Mouse (Mus musculus): ENCODE data around the gene Cish. TPM values are rescaled to one million over a fixed set of nuclear protein-coding genes. Genes with fewer than 3 reads are reported as not detected.

Gene Cish
- polyA plus RNA-seq, 1 experiment from 2014 or later = 4.4 TPM

DNA sequence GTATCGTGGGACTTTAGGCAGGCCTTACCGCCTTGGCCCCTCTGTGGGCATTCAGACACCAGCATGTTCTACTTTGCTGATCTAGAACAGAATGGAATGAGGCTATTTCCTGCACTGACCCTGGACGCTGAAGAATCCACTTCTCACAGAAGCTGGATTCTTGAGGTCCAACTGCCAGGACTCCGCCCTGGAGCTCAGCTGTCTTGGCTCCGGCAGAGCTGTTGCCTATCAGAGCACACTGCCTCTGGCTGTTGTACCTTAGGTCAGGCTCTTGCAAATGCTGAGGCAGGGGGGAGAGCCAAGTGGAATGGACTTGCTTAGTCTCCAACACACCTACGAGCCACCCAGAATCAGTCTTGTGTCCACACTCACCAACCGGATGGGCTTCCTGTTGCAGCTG, 30.1 kb downstream of the Cish start:
- H3K27me3 ChIP-seq (ENCODE audit: control insufficient read depth, insufficient read depth, low read length) = no peaks in the 10 kb centered on the region

DNA sequence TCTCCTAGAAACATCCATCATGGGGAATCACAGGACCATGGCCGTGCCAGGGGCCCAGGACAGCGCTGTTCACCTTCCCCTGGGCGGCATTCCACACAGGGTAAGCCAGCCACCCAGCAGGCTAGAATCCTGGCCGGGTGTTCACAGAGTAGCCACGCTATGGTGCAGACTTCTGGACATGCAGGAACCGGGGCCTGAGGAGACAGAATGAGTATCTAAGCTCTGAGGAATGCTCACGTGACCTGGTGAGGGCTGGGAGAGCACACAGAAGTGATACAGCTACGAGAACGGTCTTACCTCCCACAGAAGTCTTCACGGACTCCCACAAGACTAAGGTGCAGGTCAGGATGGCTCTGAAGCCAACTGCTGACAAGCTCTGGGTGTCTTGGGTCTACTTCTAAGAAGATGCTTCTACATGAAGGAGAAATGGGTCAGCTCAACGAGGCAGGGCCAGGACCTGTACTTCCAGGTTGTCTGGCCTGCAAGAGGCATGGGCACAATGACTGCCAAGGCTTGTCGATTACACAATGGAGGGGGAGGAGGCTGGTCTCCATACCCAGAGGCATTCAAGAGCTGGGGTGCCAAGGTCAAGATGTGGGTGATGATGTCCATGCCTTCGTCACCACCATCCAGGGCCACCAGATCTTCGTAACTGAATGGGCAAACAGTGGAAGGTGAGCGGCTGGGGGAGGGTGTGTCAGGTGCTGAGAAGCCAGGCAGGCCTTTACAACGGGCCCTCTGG, 32.2 kb downstream of the Cish start:
- Histone ChIP-seq H3K36me3 (ENCODE audit: control insufficient read depth, insufficient read depth, low read length) (no peaks in the 10 kb centered on the region), H3K9me3 (ENCODE audit: control insufficient read depth, low read length) (no peaks in the 10 kb centered on the region), H3K4me1 (ENCODE audit: control insufficient read depth, insufficient read depth, low read length) (no peaks in the 10 kb centered on the region), H3K27ac (replicated peaks; ENCODE audit: low read depth, low read length) (no peak overlapping the region), H3K9ac (ENCODE audit: low read length) (no peak overlapping the region), H3K4me2 (ENCODE audit: low read depth, severe bottlenecking) (no peak overlapping the region), H3K27me3 (ENCODE audit: control insufficient read depth, insufficient read depth, low read length) (no peaks in the 10 kb centered on the region), H3K4me3 (ENCODE audit: low read depth, low read length) (no peak overlapping the region)
- DNase-seq (ENCODE audit: low spot score) (no peak), ATAC-seq (ENCODE audit: insufficient number of reproducible peaks, low FRiP score, low TSS enrichment, low read depth) (no peak)
- WGBS = 88% methylated on average over 16 of the region's 16 CpGs

More for the DNA sequence above, 30.1 kb downstream of the Cish start:
- H3K9ac ChIP-seq (ENCODE audit: low read length) = no peak overlapping the region
- no peaks in the 10 kb centered on the region for H3K4me1 ChIP-seq (ENCODE audit: control insufficient read depth, insufficient read depth, low read length)
- H3K27ac ChIP-seq (replicated peaks; ENCODE audit: low read depth, low read length) = no peak overlapping the region
- H3K4me3 ChIP-seq (ENCODE audit: low read depth, low read length) = no peak overlapping the region
- H3K4me2 ChIP-seq (ENCODE audit: low read depth, severe bottlenecking) = no peak overlapping the region
- DNase-seq (ENCODE audit: low spot score) = no peak
- H3K9me3 ChIP-seq (ENCODE audit: control insufficient read depth, low read length) = no peaks in the 10 kb centered on the region
- no peaks in the 10 kb centered on the region for H3K36me3 ChIP-seq (ENCODE audit: control insufficient read depth, insufficient read depth, low read length)
- ATAC-seq (ENCODE audit: insufficient number of reproducible peaks, low FRiP score, low TSS enrichment, low read depth) = no peak
- 90% methylated on average over 7 of the region's 7 CpGs for WGBS

DNA sequence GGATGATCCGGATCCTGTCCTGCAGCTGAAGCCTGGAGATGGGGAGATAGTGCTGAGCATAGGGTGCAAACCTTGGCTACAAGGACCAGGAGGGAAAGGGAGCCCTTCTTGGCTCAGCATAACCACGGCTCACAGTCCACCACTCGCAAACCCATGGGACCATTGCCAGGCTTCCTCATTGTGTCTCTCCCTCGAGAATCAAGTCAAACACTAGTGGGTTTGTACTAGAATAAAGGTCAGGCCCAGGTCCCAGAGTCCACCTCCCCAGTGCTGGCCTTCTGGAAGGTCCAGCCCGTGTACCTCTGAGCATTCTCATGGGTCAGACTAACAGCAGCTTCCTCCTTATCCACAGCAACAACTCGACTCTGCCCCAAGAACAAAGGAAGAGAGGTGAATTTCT, 35.0 kb downstream of the Cish start:
- DNase-seq (ENCODE audit: low spot score) = no peak
- 83% methylated on average over 6 of the region's 6 CpGs for WGBS
- Histone ChIP-seq H3K36me3 (ENCODE audit: control insufficient read depth, insufficient read depth, low read length) (no peaks in the 10 kb centered on the region), H3K4me1 (ENCODE audit: control insufficient read depth, insufficient read depth, low read length) (no peaks in the 10 kb centered on the region), H3K9me3 (ENCODE audit: control insufficient read depth, low read length) (no peaks in the 10 kb centered on the region), H3K27ac (replicated peaks; ENCODE audit: low read depth, low read length) (no peak overlapping the region), H3K4me3 (ENCODE audit: low read depth, low read length) (no peak overlapping the region), H3K4me2 (ENCODE audit: low read depth, severe bottlenecking) (no peak overlapping the region), H3K9ac (ENCODE audit: low read length) (no peak overlapping the region), H3K27me3 (ENCODE audit: control insufficient read depth, insufficient read depth, low read length) (no peaks in the 10 kb centered on the region)
- ATAC-seq (ENCODE audit: insufficient number of reproducible peaks, low FRiP score, low TSS enrichment, low read depth) = no peak

DNA sequence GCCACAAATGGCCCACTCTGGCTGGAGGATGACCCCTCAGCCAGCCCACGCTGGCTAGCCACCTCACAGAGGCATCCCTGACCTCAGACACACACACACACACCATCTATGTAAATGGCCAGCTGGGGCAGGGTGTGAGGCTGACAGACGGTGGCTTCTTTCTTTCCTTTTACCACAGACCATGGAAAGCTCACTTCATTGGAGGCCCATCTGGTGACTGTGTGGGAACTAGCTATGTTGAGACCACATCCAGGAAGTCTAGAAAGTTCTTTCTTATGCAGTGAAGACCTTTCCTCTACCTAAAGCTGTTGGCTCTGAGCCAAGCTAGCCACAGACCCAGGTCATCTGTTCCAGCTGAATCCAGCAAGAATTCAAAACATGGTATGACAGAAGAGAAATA, 37.9 kb downstream of the Cish start:
- ATAC-seq (ENCODE audit: insufficient number of reproducible peaks, low FRiP score, low TSS enrichment, low read depth) = no peak
- Histone ChIP-seq H3K36me3 (ENCODE audit: control insufficient read depth, insufficient read depth, low read length) (no peaks in the 10 kb centered on the region), H3K4me2 (ENCODE audit: low read depth, severe bottlenecking) (no peak overlapping the region), H3K27me3 (ENCODE audit: control insufficient read depth, insufficient read depth, low read length) (no peaks in the 10 kb centered on the region), H3K9ac (ENCODE audit: low read length) (no peak overlapping the region), H3K9me3 (ENCODE audit: control insufficient read depth, low read length) (no peaks in the 10 kb centered on the region), H3K4me3 (ENCODE audit: low read depth, low read length) (no peak overlapping the region), H3K4me1 (ENCODE audit: control insufficient read depth, insufficient read depth, low read length) (peaks cover 9% of the 10 kb centered on the region; the same call in 1 of the 2 replicates), H3K27ac (replicated peaks; ENCODE audit: low read depth, low read length) (no peak overlapping the region)
- no peak for DNase-seq (ENCODE audit: low spot score)
- WGBS = 41% methylated on average over 2 of the region's 2 CpGs

DNA sequence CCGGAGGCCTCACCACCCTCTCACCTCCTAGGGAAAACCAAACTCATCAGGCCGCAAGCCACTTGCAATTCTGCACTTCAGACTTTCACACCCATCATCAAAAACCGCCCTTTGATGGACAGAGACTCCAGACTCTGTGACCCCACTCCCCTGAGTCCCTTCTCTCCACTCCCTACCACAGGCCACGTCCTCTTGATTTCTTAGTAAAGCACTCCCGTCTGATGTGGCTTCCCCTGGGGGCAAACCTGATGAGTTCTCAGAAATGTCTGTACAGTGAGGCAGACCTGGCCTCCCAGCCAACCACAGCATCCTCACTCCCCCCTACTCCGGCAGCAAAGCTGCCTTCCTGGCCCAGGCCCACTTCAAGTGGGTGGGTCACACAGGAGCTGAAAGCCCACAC, 38.5 kb downstream of the Cish start:
- no peaks in the 10 kb centered on the region for H3K9me3 ChIP-seq (ENCODE audit: control insufficient read depth, low read length)
- H3K9ac ChIP-seq (ENCODE audit: low read length) = no peak overlapping the region
- 85% methylated on average over 6 of the region's 6 CpGs for WGBS
- ATAC-seq (ENCODE audit: insufficient number of reproducible peaks, low FRiP score, low TSS enrichment, low read depth) (no peak), DNase-seq (ENCODE audit: low spot score) (no peak)
- H3K4me1 ChIP-seq (ENCODE audit: control insufficient read depth, insufficient read depth, low read length) = peaks cover 9% of the 10 kb centered on the region; the same call in 1 of the 2 replicates
- H3K27me3 ChIP-seq (ENCODE audit: control insufficient read depth, insufficient read depth, low read length) = no peaks in the 10 kb centered on the region
- no peak overlapping the region for H3K4me3 ChIP-seq (ENCODE audit: low read depth, low read length)
- no peak overlapping the region for H3K4me2 ChIP-seq (ENCODE audit: low read depth, severe bottlenecking)
- H3K36me3 ChIP-seq (ENCODE audit: control insufficient read depth, insufficient read depth, low read length) = no peaks in the 10 kb centered on the region
- H3K27ac ChIP-seq (replicated peaks; ENCODE audit: low read depth, low read length) = no peak overlapping the region

DNA sequence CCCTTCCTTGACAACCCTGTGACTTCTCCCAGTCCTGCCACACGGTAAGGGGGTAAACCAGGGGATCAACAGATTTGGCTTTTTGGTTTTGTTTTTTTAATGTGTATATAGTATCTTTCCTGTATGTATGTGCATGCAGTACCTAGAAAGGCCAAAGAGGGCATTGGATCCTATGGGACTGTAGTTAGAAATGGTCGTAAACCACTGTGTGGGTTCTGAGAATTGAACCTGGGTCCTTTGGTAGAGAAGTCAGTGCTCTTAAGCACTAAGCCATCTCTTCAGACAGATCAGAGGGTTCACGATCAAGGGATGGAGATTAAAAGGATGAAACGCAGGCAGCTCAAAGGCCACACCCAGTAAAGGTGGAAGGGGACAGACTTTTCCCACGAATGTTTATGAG, 39.2 kb downstream of the Cish start:
- ATAC-seq (ENCODE audit: insufficient number of reproducible peaks, low FRiP score, low TSS enrichment, low read depth) (no peak), DNase-seq (ENCODE audit: low spot score) (no peak)
- Histone ChIP-seq H3K4me3 (ENCODE audit: low read depth, low read length) (no peak overlapping the region), H3K9ac (ENCODE audit: low read length) (no peak overlapping the region), H3K27ac (replicated peaks; ENCODE audit: low read depth, low read length) (no peak overlapping the region), H3K9me3 (ENCODE audit: control insufficient read depth, low read length) (no peaks in the 10 kb centered on the region), H3K4me1 (ENCODE audit: control insufficient read depth, insufficient read depth, low read length) (peaks cover 9% of the 10 kb centered on the region; the same call in 1 of the 2 replicates), H3K36me3 (ENCODE audit: control insufficient read depth, insufficient read depth, low read length) (no peaks in the 10 kb centered on the region), H3K4me2 (ENCODE audit: low read depth, severe bottlenecking) (no peak overlapping the region), H3K27me3 (ENCODE audit: control insufficient read depth, insufficient read depth, low read length) (no peaks in the 10 kb centered on the region)
- WGBS = 85% methylated on average over 5 of the region's 5 CpGs

DNA sequence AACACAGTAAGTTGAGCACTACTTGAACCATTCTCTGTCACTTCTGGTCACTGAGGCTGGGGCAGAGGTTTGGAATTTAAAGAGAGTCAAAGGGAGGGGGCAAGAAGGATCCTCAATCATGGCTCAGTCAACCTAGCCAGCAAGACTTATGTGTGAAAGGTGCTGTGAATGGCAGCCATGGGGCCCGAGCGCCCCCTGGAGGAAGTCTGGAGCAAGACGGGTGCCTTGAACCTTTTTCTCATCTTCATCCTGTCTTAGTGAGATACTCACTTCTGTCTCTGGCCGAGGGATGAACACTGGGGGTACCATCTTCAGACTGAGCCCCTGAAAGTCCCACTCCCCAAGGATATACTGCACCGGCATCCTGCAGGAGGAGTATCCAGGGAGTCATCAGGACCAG, 40.1 kb downstream of the Cish start:
- WGBS = 11% methylated on average over 5 of the region's 5 CpGs
- ATAC-seq (ENCODE audit: insufficient number of reproducible peaks, low FRiP score, low TSS enrichment, low read depth) = no peak
- Histone ChIP-seq H3K9ac (ENCODE audit: low read length) (no peak overlapping the region), H3K27ac (replicated peaks; ENCODE audit: low read depth, low read length) (no peak overlapping the region), H3K4me2 (ENCODE audit: low read depth, severe bottlenecking) (no peak overlapping the region), H3K4me3 (ENCODE audit: low read depth, low read length) (no peak overlapping the region), H3K27me3 (ENCODE audit: control insufficient read depth, insufficient read depth, low read length) (no peaks in the 10 kb centered on the region), H3K36me3 (ENCODE audit: control insufficient read depth, insufficient read depth, low read length) (no peaks in the 10 kb centered on the region), H3K4me1 (ENCODE audit: control insufficient read depth, insufficient read depth, low read length) (peaks cover 10% of the 10 kb centered on the region; the same call in 1 of the 2 replicates), H3K9me3 (ENCODE audit: control insufficient read depth, low read length) (no peaks in the 10 kb centered on the region)
- peak; percentile 65 for DNase-seq (ENCODE audit: low spot score)

DNA sequence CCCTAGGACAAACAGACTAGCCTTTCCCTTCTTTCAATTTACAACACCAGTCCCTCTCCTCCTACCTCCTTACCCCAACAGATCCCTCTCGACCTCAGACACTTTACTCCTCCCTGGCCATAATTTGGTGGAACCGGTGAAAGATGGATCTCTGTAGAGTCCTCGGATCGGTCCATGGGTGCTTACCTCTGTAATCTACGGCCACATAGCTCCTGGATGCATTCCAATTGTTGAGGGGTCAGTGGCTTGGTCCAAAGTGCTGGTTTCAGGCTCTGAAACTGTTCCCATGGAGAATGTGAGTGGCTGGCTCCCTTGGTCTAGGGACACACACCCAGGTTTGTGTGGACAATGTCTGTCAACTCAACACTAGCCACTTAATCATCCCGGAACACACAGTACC, 40.6 kb downstream of the Cish start:
- Histone ChIP-seq H3K4me2 (ENCODE audit: low read depth, severe bottlenecking) (no peak overlapping the region), H3K4me1 (ENCODE audit: control insufficient read depth, insufficient read depth, low read length) (peaks cover 12% of the 10 kb centered on the region; the same call in 1 of the 2 replicates), H3K27me3 (ENCODE audit: control insufficient read depth, insufficient read depth, low read length) (peaks cover 3% of the 10 kb centered on the region; the same call in 1 of the 2 replicates), H3K36me3 (ENCODE audit: control insufficient read depth, insufficient read depth, low read length) (no peaks in the 10 kb centered on the region), H3K4me3 (ENCODE audit: low read depth, low read length) (no peak overlapping the region), H3K9ac (ENCODE audit: low read length) (no peak overlapping the region), H3K27ac (replicated peaks; ENCODE audit: low read depth, low read length) (no peak overlapping the region), H3K9me3 (ENCODE audit: control insufficient read depth, low read length) (no peaks in the 10 kb centered on the region)
- DNase-seq (ENCODE audit: low spot score) (no peak), ATAC-seq (ENCODE audit: insufficient number of reproducible peaks, low FRiP score, low TSS enrichment, low read depth) (no peak)
- 90% methylated on average over 6 of the region's 6 CpGs for WGBS

All from limb, embryonic 11.5 days (tissue).